Mouse (Mus musculus) left cerebral cortex, postnatal 10 days (tissue): ENCODE data around the gene Krtap2-4. TPM values are rescaled to one million over a fixed set of nuclear protein-coding genes. Genes with fewer than 3 reads are reported as not detected.
"Not testable (repeated sequence)": the region's sequence is repeated elsewhere in the genome, so short reads cannot be mapped to it uniquely, and the experiment has no call there.

ENCODE experiments used
- DNase-seq, 2 experiments: peaks; one replicate each; pipeline ENCODE4 v3.0.0; 2021 to 2022; ENCODE audit warnings: low spot score in 2 of 2, mixed read lengths in 1 of 2; ENCODE audit errors: extremely low spot score in 1 of 2
- intact Hi-C: fragments of 180-260 bp; cut with DNase I; formaldehyde crosslinking; loops from one replicate; pipeline ENCODE4 v1.15.1; 2025
- total RNA-seq, 2 experiments: library from RNA; stranded (reverse); gene quantifications; 2 replicates each; pipeline ENCODE4 v1.2.3; 2021

The Krtap2-4 gene
- total RNA-seq, 2 experiments from 2014 or later, result not detected

DNA sequence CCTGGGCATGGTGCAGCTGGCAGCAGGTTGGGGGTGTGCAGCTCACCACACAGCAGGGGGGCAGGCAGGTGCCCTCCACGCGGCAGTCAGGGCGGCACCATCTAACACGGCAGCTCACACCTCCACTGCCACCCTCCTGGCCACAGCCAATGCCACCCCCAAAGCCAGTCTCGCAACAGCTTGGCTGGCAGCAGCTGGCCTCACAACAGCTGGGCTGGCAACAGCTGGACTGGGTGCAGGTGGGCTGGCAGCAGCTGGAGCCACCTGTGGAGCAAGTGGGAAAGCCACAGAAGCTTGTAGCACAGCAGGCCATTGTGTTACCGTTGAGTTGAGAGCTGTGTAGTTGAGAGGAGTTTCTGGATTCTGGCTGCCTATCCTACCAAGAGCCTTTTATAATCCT is 16.9 kb downstream of the Krtap2-4 start, which contains the start of gene Krtap9-3:
Gene Krtap9-3, minus strand, starts transcription at position 364 of the 400 bp plus-strand sequence.
- DNase-seq, intact Hi-C loops: not testable (repeated sequence)

DNA sequence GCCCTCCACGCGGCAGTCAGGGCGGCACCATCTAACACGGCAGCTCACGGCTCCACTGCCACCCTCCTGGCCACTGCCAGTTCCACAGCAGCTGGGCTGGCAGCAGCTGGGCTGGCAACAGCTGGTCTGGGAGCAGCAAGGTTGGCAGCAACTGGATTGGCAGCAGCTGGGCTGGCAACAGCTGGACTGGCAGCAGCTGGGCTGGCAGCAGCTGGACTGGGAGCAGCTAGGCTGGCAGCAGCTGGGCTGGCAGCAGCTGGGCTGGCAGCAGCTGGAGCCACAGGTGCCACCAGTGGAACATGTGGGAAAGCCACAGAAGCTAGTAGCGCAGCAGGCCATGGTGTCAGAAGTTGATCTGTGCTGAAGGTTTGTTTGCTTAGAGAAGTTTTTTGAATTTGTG is 23.7 kb downstream of the Krtap2-4 start, which contains the start of gene Krtap1-3:
Gene Krtap1-3, minus strand, starts transcription at position 359 of the 400 bp plus-strand sequence.
- DNase-seq, result no peak
- intact Hi-C loops, result no loop called here

DNA sequence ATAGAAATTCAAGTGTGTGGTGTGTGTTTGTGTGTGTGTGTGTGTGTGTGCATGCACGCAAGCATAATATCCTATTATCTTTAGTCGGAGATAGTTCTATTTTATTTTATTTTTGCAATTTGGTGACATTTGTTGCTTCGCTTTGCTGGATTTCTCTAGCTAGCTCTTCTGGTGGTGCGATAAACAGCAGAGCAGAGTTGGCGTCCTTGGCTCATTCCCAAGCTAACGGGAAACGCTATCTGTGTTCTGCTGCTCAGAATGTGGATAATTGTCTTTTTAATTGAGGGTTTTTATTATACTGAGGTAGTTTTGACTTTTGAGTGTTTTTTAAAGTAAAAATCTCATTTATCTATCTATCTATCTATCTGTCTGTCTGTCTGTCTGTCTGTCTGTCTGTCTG is 29.6 kb downstream of the Krtap2-4 start:
- no peak for DNase-seq
- intact Hi-C loops, result no loop called here

DNA sequence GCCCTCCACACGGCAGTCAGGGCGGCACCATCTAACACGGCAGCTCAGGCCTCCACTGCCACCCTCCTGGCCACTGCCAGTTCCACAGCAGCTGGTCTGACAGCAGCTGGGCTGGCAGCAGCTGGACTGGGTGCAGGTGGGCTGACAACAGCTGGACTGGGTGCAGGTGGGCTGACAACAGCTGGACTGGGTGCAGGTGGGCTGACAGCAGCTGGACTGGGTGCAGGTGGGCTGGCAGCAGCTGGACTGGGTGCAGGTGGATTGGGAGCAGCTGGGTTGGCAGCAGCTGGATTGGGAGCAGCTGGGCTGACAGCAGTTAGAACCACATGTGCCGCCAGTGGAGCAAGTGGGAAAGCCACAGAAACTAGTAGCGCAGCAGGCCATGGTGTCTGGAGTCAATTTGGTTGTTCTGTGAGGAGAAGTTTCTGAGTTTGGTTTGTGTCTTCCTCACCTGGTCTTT is 31.4 kb downstream of the Krtap2-4 start, which contains the start of gene Krtap1-4:
Gene Krtap1-4, minus strand, starts transcription at position 410 of the 460 bp plus-strand sequence.
- intact Hi-C loops, result no loop called here
- no peak for DNase-seq

DNA sequence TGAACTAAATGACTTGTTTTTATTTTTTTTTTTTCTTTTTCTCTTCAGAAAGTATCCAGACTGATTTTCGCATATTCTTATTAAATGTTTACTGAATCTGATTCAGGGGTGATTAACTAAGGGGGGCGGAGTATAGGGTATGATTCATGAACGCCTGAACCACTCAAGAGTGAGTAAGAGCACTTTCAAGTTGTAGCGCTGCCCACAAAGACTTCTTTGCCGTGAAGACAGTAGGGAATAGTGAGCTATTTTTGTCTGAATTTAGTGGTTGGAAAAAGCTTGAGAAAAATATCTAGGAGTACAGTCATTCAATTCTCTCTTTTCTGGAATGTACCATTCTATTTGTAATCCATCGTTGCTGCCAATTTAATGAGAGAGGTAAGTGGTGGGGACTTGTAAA is 33.1 kb downstream of the Krtap2-4 start:
- DNase-seq, result no peak
- intact Hi-C loops, result no loop called here

DNA sequence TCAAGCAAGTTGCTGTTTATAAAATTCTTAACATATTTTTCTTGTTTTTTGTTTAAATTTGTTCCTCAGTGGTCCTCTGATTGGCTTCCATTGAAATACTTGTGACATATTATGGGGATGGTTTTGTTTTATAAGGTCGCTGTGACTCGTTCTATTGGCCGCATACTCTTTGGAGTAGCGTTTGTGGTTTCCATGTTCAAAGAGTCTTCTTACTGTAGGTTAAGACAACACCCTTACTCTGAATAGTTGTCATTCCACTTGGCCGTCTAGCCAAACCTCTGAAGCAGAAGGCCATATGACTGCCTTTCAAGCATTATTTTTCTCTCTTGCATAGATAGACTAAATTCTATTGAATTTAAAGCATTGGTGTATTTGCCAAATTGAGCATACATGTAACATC is 33.6 kb downstream of the Krtap2-4 start:
- no peak for DNase-seq
- intact Hi-C loops, result no loop called here

DNA sequence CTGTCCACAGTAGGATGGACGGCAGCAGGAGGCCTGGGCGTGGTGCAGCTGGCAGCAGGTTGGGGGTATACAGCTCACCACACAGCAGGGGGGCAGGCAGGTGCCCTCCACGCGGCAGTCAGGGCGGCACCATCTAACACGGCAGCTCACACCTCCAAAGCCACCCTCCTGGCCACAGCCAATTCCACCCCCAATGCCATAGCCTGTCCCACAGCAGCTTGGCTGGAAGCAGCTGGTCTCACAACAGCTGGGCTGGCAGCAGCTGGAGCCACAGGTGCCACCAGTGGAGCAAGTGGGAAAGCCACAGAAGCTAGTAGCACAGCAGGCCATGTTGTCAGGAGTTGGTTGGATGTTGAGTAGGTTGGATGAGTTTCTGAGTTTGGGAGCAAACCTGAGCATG is 34.0 kb downstream of the Krtap2-4 start, which contains the start of gene Krtap1-5:
Gene Krtap1-5, minus strand, starts transcription at position 381 of the 400 bp plus-strand sequence.
- DNase-seq, result no peak

DNA sequence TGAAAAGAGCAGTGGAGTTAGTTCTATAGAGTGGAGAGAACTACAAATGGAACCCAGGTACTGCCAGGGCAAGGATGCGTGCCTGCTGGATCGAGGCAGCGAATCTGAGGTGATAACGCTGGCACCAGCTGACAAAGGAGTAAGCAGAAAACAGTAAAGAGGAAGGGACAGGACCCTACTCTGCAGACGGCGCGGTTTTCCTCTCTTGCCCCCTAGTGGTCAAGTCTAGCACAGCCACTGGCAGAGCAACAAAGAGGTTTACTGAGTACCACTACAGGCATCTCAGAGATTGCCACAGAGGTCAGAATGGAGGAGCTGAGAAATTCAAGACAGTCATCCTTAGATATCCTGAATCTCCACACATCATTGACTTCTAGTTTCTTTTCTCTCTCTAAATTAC is 40.5 kb downstream of the Krtap2-4 start:
- DNase-seq, result peak; percentile 42 to 63
- intact Hi-C loops, result loop anchor here (5.0 kb wide), 1 partner anchor 107 kb away; no protein-coding TSS in a partner anchor

More for the DNA sequence above, 34.0 kb downstream of the Krtap2-4 start, which contains the start of gene Krtap1-5:
- intact Hi-C loops, result no loop called here

DNA sequence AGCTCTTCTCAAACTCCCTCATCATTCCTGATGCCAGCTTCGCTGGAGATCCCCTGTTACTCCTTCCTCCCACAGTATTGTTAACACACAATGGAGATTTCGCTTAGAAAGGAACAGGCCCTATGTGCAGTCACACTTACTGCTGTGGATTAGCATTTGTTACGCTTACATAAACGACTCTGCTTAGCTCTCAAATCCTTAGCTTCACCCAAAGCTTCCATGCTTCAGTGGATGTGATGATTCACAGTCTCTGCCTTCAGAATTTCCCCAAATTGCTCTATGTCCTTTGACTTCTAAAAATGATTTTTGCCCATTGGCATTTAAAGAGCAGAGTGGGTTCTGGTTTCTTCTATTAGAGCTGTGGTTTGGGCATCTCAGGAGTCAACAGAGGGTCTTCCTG is 41.5 kb downstream of the Krtap2-4 start:
- no peak for DNase-seq
- intact Hi-C loops, result loop anchor here (5.0 kb wide), 1 partner anchor 106 kb away; no protein-coding TSS in a partner anchor

DNA sequence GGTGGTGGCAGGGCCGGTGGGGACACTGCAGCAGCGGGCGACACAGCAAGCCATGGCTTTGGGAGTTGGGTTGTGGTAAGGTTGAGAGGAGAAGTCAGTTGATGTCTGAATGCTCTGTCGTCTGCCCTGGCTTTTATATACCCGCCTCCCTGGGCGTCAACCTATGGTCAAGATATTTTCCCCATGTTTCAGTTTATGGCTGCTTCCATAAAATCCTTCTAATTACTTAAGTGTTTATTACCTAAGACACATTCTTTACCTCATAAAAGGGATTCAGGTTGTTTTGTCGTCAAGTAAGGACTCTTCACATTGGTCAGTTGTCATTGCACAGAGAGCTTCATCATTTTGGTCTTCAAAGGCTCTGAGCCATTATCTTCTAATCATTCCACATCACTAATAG is 48.1 kb downstream of the Krtap2-4 start, which contains the start of gene Krtap3-1:
Gene Krtap3-1, minus strand, starts transcription at position 101 of the 400 bp plus-strand sequence.
- DNase-seq, result no peak
- intact Hi-C loops, result no loop called here

Other genes with a start within 250 kb of the Krtap2-4 start
- gene Krt28, start 239.9 kb downstream of the Krtap2-4 start, total RNA-seq, result under 1 TPM in 1 of 2 experiments, not detected in 1; 0.28 TPM
- 10 to 100 TPM; 10.6 to 11.3 TPM for gene Krt10, start 225.5 kb downstream of the Krtap2-4 start, total RNA-seq
- gene Krt12, start 192.6 kb downstream of the Krtap2-4 start, total RNA-seq, result 1 to 10 TPM; 6.0 to 6.3 TPM
- not detected for gene Krt20, start 176.7 kb downstream of the Krtap2-4 start, total RNA-seq
- not detected for gene Krt23, start 121.7 kb downstream of the Krtap2-4 start, total RNA-seq
- not detected for gene Krt39, start 93.5 kb downstream of the Krtap2-4 start, total RNA-seq
- gene Krt40, start 71.7 kb downstream of the Krtap2-4 start, total RNA-seq, result not detected
- not detected for gene Krtap3-3, start 64.0 kb downstream of the Krtap2-4 start, total RNA-seq
- not detected for gene Krtap3-2, start 58.0 kb downstream of the Krtap2-4 start, total RNA-seq
- gene Gm11939, start 55.4 kb downstream of the Krtap2-4 start, total RNA-seq, result not detected
- gene Krtap3-1, start 48.2 kb downstream of the Krtap2-4 start, total RNA-seq, result not detected
- not detected for gene Krtap1-5, start 33.8 kb downstream of the Krtap2-4 start, total RNA-seq
- not detected for gene Krtap1-4, start 31.2 kb downstream of the Krtap2-4 start, total RNA-seq
- not detected for gene Krtap1-3, start 23.5 kb downstream of the Krtap2-4 start, total RNA-seq
- not detected for gene Krtap9-3, start 16.7 kb downstream of the Krtap2-4 start, total RNA-seq
- gene Gm11938, start 11.5 kb downstream of the Krtap2-4 start, total RNA-seq, result not detected
- gene Gm11937, start 4.7 kb downstream of the Krtap2-4 start, total RNA-seq, result not detected
- not detected for gene Gm11562, start 5.6 kb upstream of the Krtap2-4 start, total RNA-seq
- not detected for gene Krtap4-1, start 13.4 kb upstream of the Krtap2-4 start, total RNA-seq
- gene Krtap4-2, start 20.2 kb upstream of the Krtap2-4 start, total RNA-seq, result not detected
- not detected for gene Krtap4-7, start 29.2 kb upstream of the Krtap2-4 start, total RNA-seq
- gene Gm11555, start 35.4 kb upstream of the Krtap2-4 start, total RNA-seq, result not detected
- gene Gm11563, start 44.1 kb upstream of the Krtap2-4 start, total RNA-seq, result not detected
- gene Krtap4-6, start 51.1 kb upstream of the Krtap2-4 start, total RNA-seq, result not detected
- gene Gm14190, start 75.9 kb upstream of the Krtap2-4 start, total RNA-seq, result not detected
- not detected for gene Gm14180, start 119.4 kb upstream of the Krtap2-4 start, total RNA-seq
- not detected for gene Gm11595, start 158.1 kb upstream of the Krtap2-4 start, total RNA-seq
- not detected for gene Krtap4-8, start 165.9 kb upstream of the Krtap2-4 start, total RNA-seq
- gene Krtap4-9, start 170.4 kb upstream of the Krtap2-4 start, total RNA-seq, result not detected
- not detected for gene Gm11596, start 178.6 kb upstream of the Krtap2-4 start, total RNA-seq
- gene Gm11569, start 184.1 kb upstream of the Krtap2-4 start, total RNA-seq, result not detected
- not detected for gene Gm11554, start 189.6 kb upstream of the Krtap2-4 start, total RNA-seq
- gene Krtap4-13, start 195.0 kb upstream of the Krtap2-4 start, total RNA-seq, result not detected
- not detected for gene Gm11564, start 200.8 kb upstream of the Krtap2-4 start, total RNA-seq
- gene 2300003K06Rik, start 223.2 kb upstream of the Krtap2-4 start, total RNA-seq, result not detected
- not detected for gene Krtap4-16, start 236.8 kb upstream of the Krtap2-4 start, total RNA-seq
- gene Gm11568, start 243.1 kb upstream of the Krtap2-4 start, total RNA-seq, result not detected
- gene Gm11559, start 249.6 kb upstream of the Krtap2-4 start, total RNA-seq, result not detected